Mouse (Mus musculus) forebrain, embryonic 12.5 days (tissue): ENCODE data around the gene Clec12b. TPM values are rescaled to one million over a fixed set of nuclear protein-coding genes. Genes with fewer than 3 reads are reported as not detected.
A peak's percentile ranks its signal among the peaks of the same experiment; 100 is the strongest.
"Not testable (repeated sequence)": the region's sequence is repeated elsewhere in the genome, so short reads cannot be mapped to it uniquely, and the experiment has no call there.

ENCODE experiments used
- ATAC-seq: fragments of 200-750 bp; cut with Nextera tagmentation; 2 replicates; pipeline ENCODE4 v1.8.0; 2017; ENCODE audit warnings: moderate TSS enrichment; ENCODE audit not compliant: low FRiP score
- H3K27ac ChIP-seq: fragments of 300-500 bp; sonication (generic); 2 replicates; pipeline ENCODE4 v1.5.1; 2016; ENCODE audit warnings: mild to moderate bottlenecking
- H3K27me3 ChIP-seq: fragments of 300-500 bp; sonication (generic); 2 replicates; pipeline ENCODE4 v1.6.1; 2016; ENCODE audit warnings: mild to moderate bottlenecking
- H3K36me3 ChIP-seq: fragments of 300-500 bp; sonication (generic); replicated peaks from 2 replicates; pipeline ENCODE4 v1.6.1; 2016; ENCODE audit warnings: mild to moderate bottlenecking
- H3K4me1 ChIP-seq: fragments of 300-500 bp; sonication (generic); 2 replicates; pipeline ENCODE4 v1.6.1; 2016
- H3K4me2 ChIP-seq: fragments of 300-500 bp; sonication (generic); 2 replicates; pipeline ENCODE4 v1.6.1; 2016; ENCODE audit warnings: mild to moderate bottlenecking, moderate library complexity
- H3K4me3 ChIP-seq: fragments of 300-500 bp; sonication (generic); replicated peaks from 2 replicates; pipeline ENCODE4 v1.5.1; 2016; ENCODE audit warnings: mild to moderate bottlenecking
- H3K9ac ChIP-seq: fragments of 300-500 bp; sonication (generic); 2 replicates; pipeline ENCODE4 v1.6.1; 2016; ENCODE audit warnings: mild to moderate bottlenecking
- H3K9me3 ChIP-seq: fragments of 300-500 bp; sonication (generic); 2 replicates; pipeline ENCODE4 v1.6.1; 2016
- WGBS: fragments of 180-500 bp; shearing (Covaris S2); methylation state at CpG from one replicate; pipeline ENCODE4 v1.1.7; 2016; 5-methylcytosine and 5-hydroxymethylcytosine counted together
- polyA plus RNA-seq: library from polyadenylated mRNA; unstranded; fragments of >200 nt; fragmentation: Nextera tagmentation; extraction: Ambion mirVana; gene quantifications from 2 replicates; pipeline ENCODE4 v1.2.1, GENCODE M21; 2016

Clec12b gene
- polyA plus RNA-seq, 1 experiment from 2014 or later: not detected

GRCm38 (mm10) chr6:129363942-129364341 is 21.7 kb downstream of the Clec12b start:
- Histone ChIP-seq H3K4me2 (no peak overlapping the region), H3K9me3 (no peaks in the 10 kb centered on the region), H3K4me3 (no peak overlapping the region), H3K27ac (no peak overlapping the region), H3K27me3 (no peaks in the 10 kb centered on the region), H3K4me1 (no peaks in the 10 kb centered on the region), H3K36me3 (no peaks in the 10 kb centered on the region), H3K9ac (no peak overlapping the region)
- ATAC-seq: no peak
- 35% methylated on average over 1 of the region's 1 CpGs for WGBS

GRCm38 (mm10) chr6:129359515-129359914 is 26.2 kb downstream of the Clec12b start:
- Histone ChIP-seq H3K27ac (no peak overlapping the region), H3K36me3 (no peaks in the 10 kb centered on the region), H3K9ac (no peak overlapping the region), H3K9me3 (no peaks in the 10 kb centered on the region), H3K4me1 (no peaks in the 10 kb centered on the region), H3K4me2 (no peak overlapping the region), H3K4me3 (no peak overlapping the region), H3K27me3 (no peaks in the 10 kb centered on the region)
- ATAC-seq: no peak
- WGBS: 97% methylated on average over 2 of the region's 2 CpGs

GRCm38 (mm10) chr6:129356430-129356829 is 29.2 kb downstream of the Clec12b start:
- no peak overlapping the region for H3K4me2 ChIP-seq

GRCm38 (mm10) chr6:129355774-129356173 is 29.9 kb downstream of the Clec12b start:
- H3K9ac ChIP-seq: no peak overlapping the region
- no peaks in the 10 kb centered on the region for H3K27me3 ChIP-seq
- 98% methylated on average over 2 of the region's 2 CpGs for WGBS
- H3K9me3 ChIP-seq: no peaks in the 10 kb centered on the region
- no peak overlapping the region for H3K4me2 ChIP-seq
- ATAC-seq: no peak
- H3K27ac ChIP-seq: no peak overlapping the region
- no peaks in the 10 kb centered on the region for H3K36me3 ChIP-seq
- no peak overlapping the region for H3K4me3 ChIP-seq
- no peaks in the 10 kb centered on the region for H3K4me1 ChIP-seq

More at GRCm38 (mm10) chr6:129356430-129356829, 29.2 kb downstream of the Clec12b start:
- no peaks in the 10 kb centered on the region for H3K9me3 ChIP-seq
- no peak for ATAC-seq
- no peaks in the 10 kb centered on the region for H3K27me3 ChIP-seq
- no peak overlapping the region for H3K9ac ChIP-seq
- H3K27ac ChIP-seq: no peak overlapping the region
- H3K4me1 ChIP-seq: no peaks in the 10 kb centered on the region
- H3K4me3 ChIP-seq: no peak overlapping the region
- H3K36me3 ChIP-seq: no peaks in the 10 kb centered on the region

GRCm38 (mm10) chr6:129351091-129351490 is 34.6 kb downstream of the Clec12b start:
- Histone ChIP-seq H3K27ac (no peak overlapping the region), H3K9me3 (no peaks in the 10 kb centered on the region), H3K4me2 (no peak overlapping the region), H3K36me3 (no peaks in the 10 kb centered on the region), H3K9ac (no peak overlapping the region), H3K4me3 (no peak overlapping the region), H3K27me3 (no peaks in the 10 kb centered on the region), H3K4me1 (no peaks in the 10 kb centered on the region)
- no peak for ATAC-seq
- 90% methylated on average over 3 of the region's 3 CpGs for WGBS

- Histone ChIP-seq H3K9ac (no peak overlapping the region), H3K4me2 (no peak overlapping the region), H3K4me3 (no peak overlapping the region), H3K27ac (no peak overlapping the region), H3K4me1 (no peaks in the 10 kb centered on the region), H3K9me3 (no peaks in the 10 kb centered on the region), H3K27me3 (no peaks in the 10 kb centered on the region), H3K36me3 (no peaks in the 10 kb centered on the region)
- ATAC-seq: no peak
- WGBS: 63% methylated on average over 4 of the region's 4 CpGs
These were observed 35.9 kb downstream of the Clec12b start for GRCm38 (mm10) chr6:129349524-129350352.

- Histone ChIP-seq H3K9me3 (no peaks in the 10 kb centered on the region), H3K4me2 (no peak overlapping the region), H3K27ac (no peak overlapping the region), H3K4me1 (no peaks in the 10 kb centered on the region), H3K27me3 (no peaks in the 10 kb centered on the region), H3K9ac (no peak overlapping the region), H3K36me3 (no peaks in the 10 kb centered on the region), H3K4me3 (no peak overlapping the region)
- 67% methylated on average over 3 of the region's 3 CpGs for WGBS
- no peak for ATAC-seq
These were observed 41.3 kb downstream of the Clec12b start for GRCm38 (mm10) chr6:129344408-129344807.

GRCm38 (mm10) chr6:129342391-129342790 is 43.3 kb downstream of the Clec12b start, which contains the start of gene Clec12a:
Gene Clec12a (plus strand): TSS chr6:129342691.
- not testable (repeated sequence) for H3K4me3 ChIP-seq
- 74% methylated on average over 4 of the region's 4 CpGs for WGBS

GRCm38 (mm10) chr6:129337751-129338150 is 47.9 kb downstream of the Clec12b start:
- 91% methylated on average over 1 of the region's 1 CpGs for WGBS
- no peaks in the 10 kb centered on the region for H3K4me1 ChIP-seq
- H3K4me3 ChIP-seq: no peak overlapping the region
- no peaks in the 10 kb centered on the region for H3K36me3 ChIP-seq
- H3K9ac ChIP-seq: no peak overlapping the region
- H3K4me2 ChIP-seq: no peak overlapping the region
- H3K27ac ChIP-seq: no peak overlapping the region
- H3K9me3 ChIP-seq: no peaks in the 10 kb centered on the region
- H3K27me3 ChIP-seq: no peaks in the 10 kb centered on the region
- no peak for ATAC-seq

More at GRCm38 (mm10) chr6:129342391-129342790, 43.3 kb downstream of the Clec12b start, which contains the start of gene Clec12a:
- H3K27ac ChIP-seq, H3K9ac ChIP-seq, H3K4me1 ChIP-seq, H3K4me2 ChIP-seq, H3K27me3 ChIP-seq, ATAC-seq, H3K9me3 ChIP-seq, H3K36me3 ChIP-seq: not testable (repeated sequence)

- no peak overlapping the region for H3K9ac ChIP-seq
- no peak overlapping the region for H3K27ac ChIP-seq
- 40% methylated on average over 11 of the region's 11 CpGs for WGBS
- no peak overlapping the region for H3K4me2 ChIP-seq
- H3K27me3 ChIP-seq: no peaks in the 10 kb centered on the region
- no peak overlapping the region for H3K4me3 ChIP-seq
- no peaks in the 10 kb centered on the region for H3K4me1 ChIP-seq
- peak; percentile 69; the same call in 1 of the 2 replicates for ATAC-seq
- no peaks in the 10 kb centered on the region for H3K36me3 ChIP-seq
- no peaks in the 10 kb centered on the region for H3K9me3 ChIP-seq
These were observed 52.0 kb downstream of the Clec12b start for GRCm38 (mm10) chr6:129333674-129334078.

- H3K9ac ChIP-seq: no peak within 1 kb of the TSS
- no peaks in the 10 kb centered on the region for H3K4me1 ChIP-seq
- no peaks in the 10 kb centered on the region for H3K27me3 ChIP-seq
- no peaks in the 10 kb centered on the region for H3K36me3 ChIP-seq
- H3K4me3 ChIP-seq: no peak within 1 kb of the TSS
- H3K27ac ChIP-seq: no peak within 1 kb of the TSS
- no peaks in the 10 kb centered on the region for H3K9me3 ChIP-seq
- 58% methylated on average over 11 of the region's 11 CpGs for WGBS
- no peak within 1 kb of the TSS for H3K4me2 ChIP-seq
- no peak for ATAC-seq
These were observed 54.1 kb downstream of the Clec12b start, which contains the start of gene 4922502D21Rik for GRCm38 (mm10) chr6:129331610-129332009. Gene 4922502D21Rik (minus strand): TSS chr6:129331796.

- no peak for ATAC-seq
- H3K4me1 ChIP-seq: no peaks in the 10 kb centered on the region
- no peaks in the 10 kb centered on the region for H3K36me3 ChIP-seq
- H3K9me3 ChIP-seq: no peaks in the 10 kb centered on the region
- 84% methylated on average over 13 of the region's 13 CpGs for WGBS
- no peak overlapping the region for H3K27ac ChIP-seq
- H3K4me3 ChIP-seq: no peak overlapping the region
- H3K4me2 ChIP-seq: no peak overlapping the region
- no peak overlapping the region for H3K9ac ChIP-seq
- no peaks in the 10 kb centered on the region for H3K27me3 ChIP-seq
These were observed 59.0 kb downstream of the Clec12b start for GRCm38 (mm10) chr6:129326568-129327150.
